Mouse (Mus musculus): Measurements from ENCODE around the gene Gm3285. TPM values are rescaled to one million over a fixed set of nuclear protein-coding genes. Genes with fewer than 3 reads are reported as not detected.

Gene Gm3285
- polyA plus RNA-seq (2015; fragmentation: Nextera tagmentation; extraction: Ambion mirVana), result not detected in 2 replicates

DNA sequence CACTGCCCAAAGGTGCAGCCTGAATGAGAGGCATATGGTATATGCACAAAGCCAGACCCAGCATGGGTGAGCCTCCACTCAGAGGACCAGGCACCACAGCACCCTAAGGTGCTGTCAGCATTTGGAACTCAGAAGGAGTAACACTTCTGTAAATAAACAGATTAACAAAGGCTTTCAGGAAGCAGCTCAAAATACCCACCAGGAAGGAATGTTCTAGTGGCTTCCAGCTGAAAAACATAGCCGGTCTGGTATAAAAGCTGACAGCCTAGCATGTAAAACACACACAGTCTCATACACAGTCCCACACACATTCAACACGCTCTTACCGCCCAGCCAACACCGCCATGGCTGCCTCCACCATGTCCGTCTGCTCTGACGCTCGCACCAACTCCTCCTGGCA lies at the start of gene Gm3285:
TSS of gene Gm3285 (plus strand) at position 301 of the 400 bp plus-strand sequence.

DNA sequence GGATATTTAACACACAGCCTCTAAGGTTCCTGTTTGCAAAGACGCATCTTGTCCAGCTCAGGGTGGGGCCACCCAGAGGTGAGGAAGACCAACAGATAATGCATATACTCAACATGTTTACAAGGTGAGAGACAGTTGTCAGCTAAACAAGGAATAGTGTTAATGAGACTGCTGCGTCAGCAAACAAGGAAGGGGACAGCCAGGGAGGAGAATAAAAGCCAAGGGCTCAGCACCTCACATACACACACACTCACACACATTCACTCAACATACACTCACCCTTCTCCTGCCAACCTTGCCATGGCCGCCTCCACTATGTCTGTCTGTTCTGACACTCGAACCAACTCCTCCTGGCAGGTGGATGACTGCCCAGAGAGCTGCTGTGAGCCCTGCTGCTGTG lies 47.4 kb upstream of the Gm3285 start, which contains the start of gene Gm2696:
TSS of gene Gm2696 (plus strand) at position 301 of the 400 bp plus-strand sequence.

DNA sequence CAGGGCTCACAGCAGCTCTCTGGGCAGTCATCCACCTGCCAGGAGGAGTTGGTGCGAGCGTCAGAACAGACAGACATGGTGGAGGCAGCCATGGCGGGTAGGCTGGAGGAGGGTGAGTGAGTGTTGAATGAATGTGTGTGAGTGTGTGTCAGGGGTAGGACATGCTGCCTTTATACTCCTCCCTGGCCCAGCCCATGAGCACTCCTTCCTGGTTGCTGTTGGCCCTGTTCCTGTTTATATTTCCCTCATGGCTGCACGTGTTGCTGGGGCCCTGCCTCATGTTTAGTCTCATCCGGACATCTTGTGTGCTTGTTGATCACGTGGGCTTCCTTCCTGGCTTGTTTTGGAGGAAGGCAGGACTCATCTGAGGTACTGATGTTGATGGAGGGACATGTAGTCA lies 34.8 kb upstream of the Gm3285 start, which contains the start of gene Krtap10-4:
TSS of gene Krtap10-4 (minus strand) at position 145 of the 400 bp plus-strand sequence.

DNA sequence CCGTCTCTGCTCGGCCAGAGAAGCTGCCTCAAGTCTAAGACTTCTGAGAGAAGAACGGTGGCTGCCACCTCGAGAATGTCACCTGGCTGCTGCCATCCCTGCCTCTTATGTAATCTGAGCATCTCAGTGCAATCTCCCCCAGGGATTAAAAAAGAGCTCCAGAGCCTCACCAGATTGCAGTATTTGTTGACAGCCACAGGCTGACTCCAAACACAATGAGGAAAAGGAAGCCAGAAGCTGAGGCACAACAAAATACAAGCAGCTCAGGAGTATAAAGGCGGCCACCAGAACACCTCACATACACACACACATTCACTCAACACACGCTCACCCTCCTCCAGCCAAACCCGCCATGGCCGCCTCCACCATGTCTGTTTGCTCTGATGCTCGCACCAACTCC lies 26.1 kb upstream of the Gm3285 start, which contains the start of gene Krtap10-10:
TSS of gene Krtap10-10 (plus strand) at position 301 of the 400 bp plus-strand sequence.

DNA sequence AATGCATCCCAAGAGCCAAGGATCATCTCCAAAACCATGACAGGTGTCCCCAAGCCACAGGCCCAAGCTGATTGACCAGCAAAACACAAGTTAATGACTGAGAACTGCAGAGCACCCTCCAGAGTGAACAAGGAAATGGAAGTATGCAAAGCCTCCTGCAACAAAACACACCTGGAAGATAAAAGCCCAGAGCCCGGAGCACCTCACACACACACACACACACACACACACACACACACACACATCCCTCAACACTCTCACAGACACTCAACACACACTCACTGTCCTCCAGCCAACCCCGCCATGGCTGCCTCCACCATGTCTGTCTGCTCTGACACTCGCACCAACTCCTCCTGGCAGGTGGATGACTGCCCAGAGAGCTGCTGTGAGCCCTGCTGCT lies 15.3 kb upstream of the Gm3285 start, which contains the start of gene Gm36176:
TSS of gene Gm36176 (plus strand) at position 301 of the 400 bp plus-strand sequence.

GRCm38 (mm10) chr10:77852559-77852958 lies 9.2 kb upstream of the Gm3285 start, which contains the start of gene Gm10318:
Gene Gm10318, plus strand, starts transcription at chr10:77852859.

GRCm38 (mm10) chr10:77902211-77902893 lies 40.6 kb downstream of the Gm3285 start, which contains the start of gene Lrrc3:
Gene Lrrc3, minus strand, starts transcription at chr10:77902536.

Other genes starting within 250 kb of the Gm3285 start
- 41.2 and 42.6 TPM in 2 replicates for gene Ube2g2, start 239.7 kb upstream of the Gm3285 start, polyA plus RNA-seq (2015; fragmentation: Nextera tagmentation; extraction: Ambion mirVana)
- gene Tspear, start 175.4 kb upstream of the Gm3285 start, polyA plus RNA-seq (2015; fragmentation: Nextera tagmentation; extraction: Ambion mirVana), result 0.10 TPM in 1 of 2 replicates, not detected in the other
- gene Gm19402, start 171.2 kb upstream of the Gm3285 start, polyA plus RNA-seq (2015; fragmentation: Nextera tagmentation; extraction: Ambion mirVana), result not detected in 2 replicates
- gene Gm9508, start 164.7 kb upstream of the Gm3285 start, polyA plus RNA-seq (2015; fragmentation: Nextera tagmentation; extraction: Ambion mirVana), result not detected in 2 replicates
- not detected in 2 replicates for gene Gm10272, start 155.3 kb upstream of the Gm3285 start, polyA plus RNA-seq (2015; fragmentation: Nextera tagmentation; extraction: Ambion mirVana)
- not detected in 2 replicates for gene Gm10024, start 150.5 kb upstream of the Gm3285 start, polyA plus RNA-seq (2015; fragmentation: Nextera tagmentation; extraction: Ambion mirVana)
- not detected in 2 replicates for gene Gm10142, start 146.2 kb upstream of the Gm3285 start, polyA plus RNA-seq (2015; fragmentation: Nextera tagmentation; extraction: Ambion mirVana)
- not detected in 2 replicates for gene Krtap12-1, start 141.4 kb upstream of the Gm3285 start, polyA plus RNA-seq (2015; fragmentation: Nextera tagmentation; extraction: Ambion mirVana)
- gene Gm10100, start 135.5 kb upstream of the Gm3285 start, polyA plus RNA-seq (2015; fragmentation: Nextera tagmentation; extraction: Ambion mirVana), result not detected in 2 replicates
- gene Gm18596, start 119.3 kb upstream of the Gm3285 start, polyA plus RNA-seq (2015; fragmentation: Nextera tagmentation; extraction: Ambion mirVana), result not detected in 2 replicates
- gene Gm9736, start 110.6 kb upstream of the Gm3285 start, polyA plus RNA-seq (2015; fragmentation: Nextera tagmentation; extraction: Ambion mirVana), result not detected in 2 replicates
- not detected in 2 replicates for gene Gm3233, start 102.3 kb upstream of the Gm3285 start, polyA plus RNA-seq (2015; fragmentation: Nextera tagmentation; extraction: Ambion mirVana)
- not detected in 2 replicates for gene Gm3238, start 90.7 kb upstream of the Gm3285 start, polyA plus RNA-seq (2015; fragmentation: Nextera tagmentation; extraction: Ambion mirVana)
- not detected in 2 replicates for gene Gm7138, start 85.0 kb upstream of the Gm3285 start, polyA plus RNA-seq (2015; fragmentation: Nextera tagmentation; extraction: Ambion mirVana)
- gene Gm3250, start 79.4 kb upstream of the Gm3285 start, polyA plus RNA-seq (2015; fragmentation: Nextera tagmentation; extraction: Ambion mirVana), result not detected in 2 replicates
- gene Gm7137, start 73.8 kb upstream of the Gm3285 start, polyA plus RNA-seq (2015; fragmentation: Nextera tagmentation; extraction: Ambion mirVana), result not detected in 2 replicates
- not detected in 2 replicates for gene Gm9639, start 66.9 kb upstream of the Gm3285 start, polyA plus RNA-seq (2015; fragmentation: Nextera tagmentation; extraction: Ambion mirVana)
- not detected in 2 replicates for gene Gm19668, start 62.8 kb upstream of the Gm3285 start, polyA plus RNA-seq (2015; fragmentation: Nextera tagmentation; extraction: Ambion mirVana)
- gene Gm9507, start 50.1 kb upstream of the Gm3285 start, polyA plus RNA-seq (2015; fragmentation: Nextera tagmentation; extraction: Ambion mirVana), result not detected in 2 replicates
- not detected in 2 replicates for gene Gm2696, start 47.3 kb upstream of the Gm3285 start, polyA plus RNA-seq (2015; fragmentation: Nextera tagmentation; extraction: Ambion mirVana)
- gene Krtap10-4, start 34.9 kb upstream of the Gm3285 start, polyA plus RNA-seq (2015; fragmentation: Nextera tagmentation; extraction: Ambion mirVana), result not detected in 2 replicates
- gene Krtap10-10, start 26.0 kb upstream of the Gm3285 start, polyA plus RNA-seq (2015; fragmentation: Nextera tagmentation; extraction: Ambion mirVana), result not detected in 2 replicates
- not detected in 2 replicates for gene Gm36176, start 15.2 kb upstream of the Gm3285 start, polyA plus RNA-seq (2015; fragmentation: Nextera tagmentation; extraction: Ambion mirVana)
- gene Gm10318, start 9.1 kb upstream of the Gm3285 start, polyA plus RNA-seq (2015; fragmentation: Nextera tagmentation; extraction: Ambion mirVana), result not detected in 2 replicates
- gene Lrrc3, start 40.6 kb downstream of the Gm3285 start, polyA plus RNA-seq (2015; fragmentation: Nextera tagmentation; extraction: Ambion mirVana), result 0.45 and 0.57 TPM in 2 replicates
- 7.4 and 8.4 TPM in 2 replicates for gene Trpm2, start 108.6 kb downstream of the Gm3285 start, polyA plus RNA-seq (2015; fragmentation: Nextera tagmentation; extraction: Ambion mirVana)
- 7.3 and 8.6 TPM in 2 replicates for gene 1810043G02Rik, start 116.5 kb downstream of the Gm3285 start, polyA plus RNA-seq (2015; fragmentation: Nextera tagmentation; extraction: Ambion mirVana)
- 39.6 and 40.7 TPM in 2 replicates for gene Pfkl, start 148.1 kb downstream of the Gm3285 start, polyA plus RNA-seq (2015; fragmentation: Nextera tagmentation; extraction: Ambion mirVana)
- gene Dnmt3l, start 180.0 kb downstream of the Gm3285 start, polyA plus RNA-seq (2015; fragmentation: Nextera tagmentation; extraction: Ambion mirVana), result 0.50 and 0.57 TPM in 2 replicates
- 0.07 TPM in 1 of 2 replicates, not detected in the other for gene Aire, start 181.6 kb downstream of the Gm3285 start, polyA plus RNA-seq (2015; fragmentation: Nextera tagmentation; extraction: Ambion mirVana)
- 3.8 and 4.9 TPM in 2 replicates for gene Icosl, start 207.3 kb downstream of the Gm3285 start, polyA plus RNA-seq (2015; fragmentation: Nextera tagmentation; extraction: Ambion mirVana)